8 mouse cellular contexts compared by ENCODE assay signal in the genomic region with DNA sequence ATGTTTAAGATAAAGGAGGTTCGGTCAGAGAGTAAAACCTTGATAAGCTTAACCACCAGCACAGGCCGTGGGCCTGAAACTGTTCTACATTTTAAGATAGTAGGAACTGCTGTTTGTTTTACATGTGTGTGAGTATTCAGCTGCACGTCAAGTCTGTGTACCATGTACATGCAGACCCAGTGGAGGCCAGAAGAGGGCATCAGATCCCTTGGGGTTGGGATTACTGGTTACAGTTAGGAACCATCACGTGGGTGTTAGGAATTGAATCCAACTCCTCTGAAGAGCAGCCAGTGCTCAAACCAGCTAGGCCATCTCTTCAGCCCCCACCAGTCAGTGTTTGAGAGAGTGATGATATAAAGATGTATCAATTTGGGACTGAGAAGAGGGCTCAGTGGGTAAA. TPM values are rescaled to one million over a fixed set of nuclear protein-coding genes. Genes with fewer than 3 reads are reported as not detected.
A peak's percentile ranks its signal among the peaks of the same experiment; 100 is the strongest.
DNase-seq lines count a peak whose midpoint lies in the region; ATAC-seq and TF ChIP-seq lines count a peak whose summit lies in the region.

No protein-coding gene starts in this region.

- no peak overlapping the region for H3K4me2 ChIP-seq in heart, embryonic 12.5 days

- H3K4me3 ChIP-seq in heart, adult 2 months = no peak overlapping the region
- no peak overlapping the region for H3K4me3 ChIP-seq in heart, embryonic 12.5 days

- TF ChIP-seq CTCF in heart, adult 2 months (IDR thresholded peaks at IDR 0.05) = no peak; the same call in none of the 2 replicates

- TF ChIP-seq EP300 in heart, adult 2 months (IDR thresholded peaks at IDR 0.05; ENCODE audit: insufficient read depth, low read depth, low read length) = peak; percentile 91

- peaks cover 12% of the 10 kb centered on the region for H3K36me3 ChIP-seq in heart, adult 2 months (ENCODE audit: control insufficient read depth, insufficient read depth, low read length)
- peaks cover 62% of the 10 kb centered on the region for H3K36me3 ChIP-seq in heart, embryonic 12.5 days

- WGBS in heart, adult 2 months = 40% methylated on average over 4 of the region's 4 CpGs
- WGBS in heart, embryonic 12.5 days = 68% methylated on average over 4 of the region's 4 CpGs

- H3K27ac ChIP-seq in heart, adult 2 months = no peak overlapping the region
- H3K27ac ChIP-seq in heart, embryonic 12.5 days (ENCODE audit: poor library complexity, severe bottlenecking) = no peak overlapping the region

- no peak for TF ChIP-seq POLR2A in heart, adult 2 months (IDR thresholded peaks at IDR 0.05; ENCODE audit: insufficient read depth, low read depth, low read length)

- H3K9ac ChIP-seq in heart, adult 2 months (ENCODE audit: low read depth, low read length) = no peak overlapping the region
- no peak overlapping the region for H3K9ac ChIP-seq in heart, embryonic 12.5 days

- intact Hi-C loops in heart, adult 2 months (cut with DNase I) = loop anchor here (1.0 to 2.0 kb wide), 2 partner anchors 100 to 182 kb away; no protein-coding TSS in a partner anchor

- DNase-seq in heart, adult 2 months = peak; percentile 68 to 74
- DNase-seq in ZHBTc4 (ENCODE audit: low read depth, low spot score) = peak; percentile 72
- peak; percentile 51 for DNase-seq in embryo, embryonic 10 days (ENCODE audit: low spot score)
- DNase-seq in layer of hippocampus, postnatal 25 days (ENCODE audit: extremely low spot score in 1 of 2, low spot score in 1 of 2) = peak; percentile 43 to 61
- peak; percentile 88 for DNase-seq in lung, postnatal 36 days
- peak; percentile 43 to 55 for DNase-seq in spleen, postnatal 36 days (ENCODE audit: low spot score in 2 of 2)

- no peaks in the 10 kb centered on the region for H3K9me3 ChIP-seq in heart, embryonic 12.5 days (replicated peaks)

- H3K27me3 ChIP-seq in heart, adult 2 months (ENCODE audit: control insufficient read depth, insufficient read depth, low read length) = no peaks in the 10 kb centered on the region
- H3K27me3 ChIP-seq in heart, embryonic 12.5 days (replicated peaks) = no peaks in the 10 kb centered on the region

- no peaks in the 10 kb centered on the region for H3K79me2 ChIP-seq in heart, adult 2 months (replicated peaks; ENCODE audit: control insufficient read depth, insufficient read depth, low read length)

- ATAC-seq in heart, embryonic 12.5 days (ENCODE audit: insufficient number of reproducible peaks, low FRiP score) = no peak
- ATAC-seq in granulocyte monocyte progenitor cell, adult 5-6 weeks (replicated peaks; ENCODE audit: poor library complexity, severe bottlenecking) = peak; percentile 62

- peaks cover 4% of the 10 kb centered on the region for H3K4me1 ChIP-seq in heart, adult 2 months (ENCODE audit: control insufficient read depth, insufficient read depth, low read length)
- peaks cover 14% of the 10 kb centered on the region for H3K4me1 ChIP-seq in heart, embryonic 12.5 days (replicated peaks)

RNA-seq across cellular contexts. Expression of a gene that starts 24.3 kb away (rescaled TPM):
- 10 to 100 TPM; 21.3 to 23.6 TPM for total RNA-seq in heart, adult 2 months (2021)
- polyA plus RNA-seq in heart, adult 2 months (2012; rRNA removed) = 13.5 and 25.8 TPM in 2 replicates
- 7.6 and 8.0 TPM in 2 replicates for polyA plus RNA-seq in heart, embryonic 12.5 days (2016; fragmentation: Nextera tagmentation; extraction: Ambion mirVana)
- 47.7 and 59.2 TPM in 2 replicates for total RNA-seq in granulocyte monocyte progenitor cell, adult 5-6 weeks (2014; fragmentation: Nextera tagmentation)
- total RNA-seq in granulocyte monocyte progenitor cell, adult 5-6 weeks (2017) = 27.9 and 33.9 TPM in 2 replicates
- total RNA-seq in layer of hippocampus, postnatal 25 days (2021) = 10 to 100 TPM; 15.1 to 17.4 TPM
